Mouse (Mus musculus): ENCODE data around the gene Napa.

Gene Napa

GRCm38 (mm10) chr7:16133691-16134090, 35.4 kb downstream of the Napa start:
- no peak for DNase-seq

- no peak for DNase-seq
These were observed 36.7 kb downstream of the Napa start for GRCm38 (mm10) chr7:16134951-16135392.

- no peak for DNase-seq
These were observed 48.5 kb downstream of the Napa start for GRCm38 (mm10) chr7:16146489-16147410.

DNA sequence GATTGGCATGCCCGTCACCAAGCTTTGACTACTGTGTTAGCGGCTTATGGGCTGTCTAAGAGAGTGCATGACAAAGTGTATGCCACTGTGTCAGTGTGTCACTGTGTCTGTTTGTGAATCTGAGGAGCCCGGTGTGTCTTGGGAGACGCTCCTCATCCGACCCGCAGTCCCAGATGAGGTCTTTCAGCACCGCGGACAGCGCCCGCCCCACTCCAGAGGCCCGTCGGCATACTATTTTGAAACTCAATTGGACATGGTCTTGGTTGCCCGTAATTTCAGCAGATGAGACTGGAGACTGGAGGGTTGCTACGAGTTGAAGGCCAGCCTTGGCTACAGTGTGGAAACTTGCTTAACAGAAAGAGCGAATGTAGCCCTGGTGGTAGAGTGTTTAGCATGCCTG, 49.4 kb downstream of the Napa start:
- DNase-seq: peak; percentile 61

GRCm38 (mm10) chr7:16149241-16149640, 51.0 kb downstream of the Napa start:
- peak; percentile 40 for DNase-seq

GRCm38 (mm10) chr7:16150191-16151145, 52.2 kb downstream of the Napa start:
- no peak for DNase-seq

DNA sequence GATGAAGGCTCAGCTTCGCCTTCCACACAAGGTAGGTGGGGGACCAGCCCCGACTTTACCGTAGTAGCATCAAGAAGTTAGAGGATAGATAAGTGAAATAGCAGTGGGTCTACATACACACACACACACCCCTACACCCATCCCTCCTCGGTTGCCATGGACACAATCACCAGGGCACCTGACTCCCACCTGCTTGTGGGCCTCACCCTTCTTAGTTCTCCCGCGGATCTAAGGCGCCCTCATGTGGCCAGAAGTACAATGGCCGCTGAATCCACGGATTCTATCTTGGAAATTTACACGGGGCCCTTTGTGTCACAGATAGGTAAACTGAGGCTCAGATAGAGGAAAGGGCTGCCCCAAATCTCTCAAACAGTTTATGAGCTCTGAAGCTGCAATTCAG, 55.3 kb downstream of the Napa start:
- peak; percentile 48 for DNase-seq

- DNase-seq: peak; percentile 9
These were observed 57.0 kb downstream of the Napa start for GRCm38 (mm10) chr7:16155132-16155872.

DNA sequence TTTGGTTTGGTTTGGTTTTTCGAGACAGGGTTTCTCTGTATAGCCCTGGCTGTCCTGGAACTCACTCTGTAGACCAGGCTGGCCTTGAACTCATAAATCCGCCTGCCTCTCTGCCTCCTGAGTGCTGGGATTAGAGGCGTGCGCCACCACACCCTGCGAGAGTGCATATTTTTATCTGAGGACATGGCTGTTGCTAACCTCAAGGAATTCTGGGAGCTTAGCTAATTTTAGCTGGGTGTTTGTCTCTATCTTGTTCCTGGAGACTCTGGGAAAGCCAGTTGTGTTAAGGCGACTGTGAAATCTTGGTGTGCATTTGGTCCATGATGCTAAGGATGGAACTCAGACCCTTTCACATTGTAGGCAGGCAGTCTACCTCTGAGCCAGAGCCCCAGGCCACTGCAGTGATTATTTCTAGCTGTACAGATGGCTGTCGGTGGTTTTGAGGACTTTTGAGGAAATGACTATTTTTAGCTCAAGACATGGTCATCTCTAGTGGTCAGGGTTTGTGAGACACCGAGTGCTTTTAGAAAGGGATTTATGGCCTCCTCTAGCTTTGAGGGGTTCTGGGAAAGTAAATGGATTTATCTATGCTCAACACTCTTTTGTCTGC, 58.0 kb downstream of the Napa start:
- no peak for DNase-seq

GRCm38 (mm10) chr7:16158735-16159134, 60.5 kb downstream of the Napa start:
- no peak for DNase-seq

DNA sequence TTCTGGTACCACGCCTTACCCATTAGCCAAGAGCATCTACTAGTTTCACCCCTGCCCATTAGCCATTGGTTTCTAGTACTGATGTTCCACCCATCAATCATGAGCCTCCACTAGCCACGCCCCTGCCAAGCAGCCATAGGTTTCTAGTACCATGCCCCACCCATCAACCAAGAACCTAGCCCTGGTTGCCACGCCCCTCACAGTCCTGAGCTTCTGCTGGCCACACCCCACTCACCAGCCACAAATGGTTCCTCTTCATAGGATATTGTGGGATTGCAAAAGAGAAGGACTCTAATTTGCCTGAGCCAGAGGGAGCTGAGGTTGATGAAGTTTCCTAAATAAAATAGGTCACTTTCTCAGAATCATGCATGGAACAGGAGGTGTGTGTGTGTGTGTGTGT, 62.4 kb downstream of the Napa start:
- peak; percentile 50 for DNase-seq

DNA sequence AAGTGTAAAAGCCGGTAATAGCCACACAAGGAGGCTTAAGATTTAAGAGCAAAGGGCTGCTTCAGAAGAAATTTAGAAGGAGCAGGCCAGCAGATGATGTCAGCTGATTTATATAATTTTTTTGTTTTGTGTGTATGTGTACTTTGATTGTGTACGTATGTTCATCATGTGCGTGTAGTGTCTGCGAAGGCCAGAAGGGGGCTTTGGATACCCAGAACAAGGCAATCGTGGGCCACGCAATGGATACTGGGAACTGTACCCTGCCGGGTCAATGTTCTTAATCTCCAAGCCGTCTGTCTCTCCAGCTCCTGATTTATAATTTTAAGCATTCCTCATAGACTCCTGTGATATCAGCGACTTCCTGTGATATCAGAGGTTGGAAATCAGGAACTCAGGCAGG, 63.0 kb downstream of the Napa start:
- DNase-seq: no peak

DNA sequence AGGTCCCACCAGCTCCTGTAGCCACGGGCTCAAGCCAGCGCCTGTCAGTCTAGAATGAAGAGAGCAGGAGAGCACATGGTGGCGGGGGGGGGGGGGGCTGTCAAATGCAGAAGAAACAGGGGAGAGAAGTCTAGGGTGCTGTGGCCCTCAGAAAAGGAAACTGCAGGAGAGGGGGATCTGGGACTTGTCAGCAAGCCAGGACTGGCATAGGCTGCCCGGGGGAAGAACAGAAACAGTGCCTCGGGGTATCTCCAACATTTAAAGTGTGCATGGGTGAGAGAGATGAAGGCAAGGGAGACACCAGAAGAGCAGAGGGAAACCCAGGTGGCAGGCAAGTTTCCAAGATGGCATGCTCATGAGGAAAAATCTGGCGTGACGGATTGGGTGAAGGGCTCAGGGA, 63.8 kb downstream of the Napa start:
- DNase-seq: no peak
